Mouse (Mus musculus) midbrain, embryonic 16.5 days (tissue): Measurements from ENCODE around the gene Slc26a10. TPM values are rescaled to one million over a fixed set of nuclear protein-coding genes. Genes with fewer than 3 reads are reported as not detected.

Experiments
- ATAC-seq: fragments of 200-750 bp; cut with Nextera tagmentation; 2 replicates; pipeline ENCODE4 v1.8.0; 2017; ENCODE audit warnings: moderate TSS enrichment
- H3K27ac ChIP-seq: fragments of 300-500 bp; sonication (generic); 2 replicates; pipeline ENCODE4 v1.5.1; 2014; ENCODE audit warnings: mild to moderate bottlenecking, low read length, mixed read lengths
- H3K27me3 ChIP-seq: fragments of 300-500 bp; sonication (generic); 2 replicates; pipeline ENCODE4 v1.6.1; 2014; ENCODE audit warnings: low read depth, low read length, mixed read lengths; ENCODE audit not compliant: control insufficient read depth, insufficient read depth
- H3K36me3 ChIP-seq: fragments of 300-500 bp; sonication (generic); 2 replicates; pipeline ENCODE4 v1.6.1; 2014; ENCODE audit warnings: mild to moderate bottlenecking, low read length, moderate library complexity, mixed read lengths; ENCODE audit not compliant: control insufficient read depth, insufficient read depth
- H3K4me1 ChIP-seq: fragments of 300-500 bp; sonication (generic); 2 replicates; pipeline ENCODE4 v1.6.1; 2014; ENCODE audit warnings: mild to moderate bottlenecking, low read length, mixed read lengths; ENCODE audit not compliant: control insufficient read depth, insufficient read depth
- H3K4me2 ChIP-seq: fragments of 300-500 bp; sonication (generic); 2 replicates; pipeline ENCODE4 v1.6.1; 2014; ENCODE audit warnings: mild to moderate bottlenecking, low read length, mixed read lengths
- H3K4me3 ChIP-seq: fragments of 300-500 bp; sonication (generic); 2 replicates; pipeline ENCODE4 v1.5.1; 2014; ENCODE audit warnings: low read depth, mild to moderate bottlenecking, low read length, moderate library complexity, mixed read lengths
- H3K9ac ChIP-seq: fragments of 300-500 bp; sonication (generic); 2 replicates; pipeline ENCODE4 v1.6.1; 2014; ENCODE audit warnings: low read depth, low read length, mixed read lengths
- H3K9me3 ChIP-seq: fragments of 300-500 bp; sonication (generic); replicated peaks from 2 replicates; pipeline ENCODE4 v1.6.1; 2014; ENCODE audit warnings: mild to moderate bottlenecking, low read length, mixed read lengths; ENCODE audit not compliant: control insufficient read depth, poor library complexity, severe bottlenecking
- WGBS: fragments of 180-500 bp; shearing (Covaris S2); extraction: QIAGEN DNeasy Blood & Tissue Kit; methylation state at CpG from one replicate; pipeline ENCODE4 v1.1.7; 2014; 5-methylcytosine and 5-hydroxymethylcytosine counted together
- polyA plus RNA-seq: library from polyadenylated mRNA; unstranded; fragments of >200 nt; fragmentation: Nextera tagmentation; extraction: Ambion mirVana; gene quantifications from 2 replicates; pipeline ENCODE4 v1.2.1, GENCODE M21; 2015

Slc26a10 gene
- polyA plus RNA-seq, 1 experiment from 2014 or later: 1.2 TPM

- ATAC-seq: no peak
- Histone ChIP-seq H3K4me2 (no peak overlapping the region), H3K27me3 (no peaks in the 10 kb centered on the region), H3K4me1 (peaks cover 10% of the 10 kb centered on the region), H3K36me3 (no peaks in the 10 kb centered on the region), H3K4me3 (no peak overlapping the region), H3K27ac (no peak overlapping the region), H3K9me3 (no peaks in the 10 kb centered on the region), H3K9ac (no peak overlapping the region)
- WGBS: 84% methylated on average over 5 of the region's 5 CpGs
Measured at GRCm38 (mm10) chr10:127126579-127126978, 53.9 kb downstream of the Slc26a10 start.

- H3K4me1 ChIP-seq: peaks cover 10% of the 10 kb centered on the region
- H3K27me3 ChIP-seq: no peaks in the 10 kb centered on the region
- no peak overlapping the region for H3K9ac ChIP-seq
- H3K27ac ChIP-seq: no peak overlapping the region
- no peaks in the 10 kb centered on the region for H3K9me3 ChIP-seq
- no peak for ATAC-seq
- no peak overlapping the region for H3K4me2 ChIP-seq
- 74% methylated on average over 9 of the region's 9 CpGs for WGBS
- H3K4me3 ChIP-seq: no peak overlapping the region
- H3K36me3 ChIP-seq: no peaks in the 10 kb centered on the region
Measured at GRCm38 (mm10) chr10:127125210-127126001, 55.0 kb downstream of the Slc26a10 start.

- H3K4me3 ChIP-seq: peak overlapping the region; percentile 27
- no peak for ATAC-seq
- WGBS: 5% methylated on average over 4 of the region's 4 CpGs
Measured at GRCm38 (mm10) chr10:127123436-127123805, 57.0 kb downstream of the Slc26a10 start.

GRCm38 (mm10) chr10:127122784-127123435, 57.5 kb downstream of the Slc26a10 start:
- Histone ChIP-seq H3K4me1 (peaks cover 17% of the 10 kb centered on the region), H3K27me3 (no peaks in the 10 kb centered on the region), H3K4me2 (peak overlapping the region; percentile 72), H3K9me3 (no peaks in the 10 kb centered on the region), H3K36me3 (peaks cover 7% of the 10 kb centered on the region), H3K27ac (peak overlapping the region; percentile 85), H3K9ac (peak overlapping the region; percentile 55), H3K4me3 (peak overlapping the region; percentile 27)
- ATAC-seq: peak; percentile 53
- 6% methylated on average over 13 of the region's 13 CpGs for WGBS

More at GRCm38 (mm10) chr10:127123436-127123805, 57.0 kb downstream of the Slc26a10 start:
- H3K27ac ChIP-seq: peak overlapping the region; percentile 85
- H3K27me3 ChIP-seq: no peaks in the 10 kb centered on the region
- peak overlapping the region; percentile 55 for H3K9ac ChIP-seq
- no peaks in the 10 kb centered on the region for H3K9me3 ChIP-seq
- peaks cover 7% of the 10 kb centered on the region for H3K36me3 ChIP-seq
- peaks cover 17% of the 10 kb centered on the region for H3K4me1 ChIP-seq
- H3K4me2 ChIP-seq: peak overlapping the region; percentile 72

GRCm38 (mm10) chr10:127122018-127122417, 58.4 kb downstream of the Slc26a10 start:
- Histone ChIP-seq H3K36me3 (peaks cover 13% of the 10 kb centered on the region), H3K27me3 (no peaks in the 10 kb centered on the region), H3K4me1 (peaks cover 17% of the 10 kb centered on the region), H3K9ac (peak overlapping the region; percentile 54), H3K27ac (peak overlapping the region; percentile 85), H3K9me3 (no peaks in the 10 kb centered on the region), H3K4me2 (peak overlapping the region; percentile 72), H3K4me3 (peak overlapping the region; percentile 43)
- no peak for ATAC-seq
- WGBS: 87% methylated on average over 3 of the region's 3 CpGs

Other genes with a start within 250 kb of the Slc26a10 start
- 12.0 and 13.5 TPM in 2 replicates for gene Ctdsp2, start 201.9 kb downstream of the Slc26a10 start, polyA plus RNA-seq
- gene Avil, start 179.9 kb downstream of the Slc26a10 start, polyA plus RNA-seq: 1.7 and 2.8 TPM in 2 replicates
- gene Tsfm, start 149.8 kb downstream of the Slc26a10 start, polyA plus RNA-seq: 61.4 and 67.7 TPM in 2 replicates
- gene Mettl1, start 139.2 kb downstream of the Slc26a10 start, polyA plus RNA-seq: 20.1 TPM in 2 replicates
- gene Eef1akmt3, start 139.1 kb downstream of the Slc26a10 start, polyA plus RNA-seq: 0.21 and 0.22 TPM in 2 replicates
- 0.08 and 0.14 TPM in 2 replicates for gene Cyp27b1, start 132.4 kb downstream of the Slc26a10 start, polyA plus RNA-seq
- gene March9, start 120.5 kb downstream of the Slc26a10 start, polyA plus RNA-seq: 5.6 and 6.3 TPM in 2 replicates
- gene Cdk4, start 117.1 kb downstream of the Slc26a10 start, polyA plus RNA-seq: 646 and 776 TPM in 2 replicates
- gene Tspan31, start 110.4 kb downstream of the Slc26a10 start, polyA plus RNA-seq: 105 and 110 TPM in 2 replicates
- gene Agap2, start 105.4 kb downstream of the Slc26a10 start, polyA plus RNA-seq: 5.1 and 5.3 TPM in 2 replicates
- 132 and 138 TPM in 2 replicates for gene Os9, start 59.5 kb downstream of the Slc26a10 start, polyA plus RNA-seq
- gene B4galnt1, start 15.4 kb downstream of the Slc26a10 start, polyA plus RNA-seq: 60.7 and 71.7 TPM in 2 replicates
- gene Arhgef25, start 9.4 kb upstream of the Slc26a10 start, polyA plus RNA-seq: 19.6 and 20.2 TPM in 2 replicates
- gene Dtx3, start 15.1 kb upstream of the Slc26a10 start, polyA plus RNA-seq: 254 and 255 TPM in 2 replicates
- 16.9 and 18.4 TPM in 2 replicates for gene Pip4k2c, start 30.9 kb upstream of the Slc26a10 start, polyA plus RNA-seq
- gene Kif5a, start 82.7 kb upstream of the Slc26a10 start, polyA plus RNA-seq: 113 and 120 TPM in 2 replicates
- 332 and 345 TPM in 2 replicates for gene Dctn2, start 85.7 kb upstream of the Slc26a10 start, polyA plus RNA-seq
- gene Mbd6, start 108.4 kb upstream of the Slc26a10 start, polyA plus RNA-seq: 12.6 and 15.3 TPM in 2 replicates
- 123 and 128 TPM in 2 replicates for gene Mars, start 131.1 kb upstream of the Slc26a10 start, polyA plus RNA-seq
- gene Arhgap9, start 141.3 kb upstream of the Slc26a10 start, polyA plus RNA-seq: 0.46 and 0.75 TPM in 2 replicates
- gene Gli1, start 161.3 kb upstream of the Slc26a10 start, polyA plus RNA-seq: 0.92 and 1.3 TPM in 2 replicates
- 0.04 TPM in 2 replicates for gene Inhbe, start 173.8 kb upstream of the Slc26a10 start, polyA plus RNA-seq
- 0.15 TPM in 1 of 2 replicates, not detected in the other for gene Inhbc, start 189.8 kb upstream of the Slc26a10 start, polyA plus RNA-seq
- gene R3hdm2, start 199.7 kb upstream of the Slc26a10 start, polyA plus RNA-seq: 35.2 and 35.9 TPM in 2 replicates